Mouse (Mus musculus): ENCODE measurements around the gene Parvg.

GRCm38 (mm10) chr15:84324870-84325553 is 1.2 kb downstream of the Parvg start:
- TF ChIP-seq CTCF (IDR thresholded peaks at IDR 0.05; ENCODE audit: extremely low read depth, insufficient read length, insufficient replicate concordance, low read depth, low read length) (no peak), POLR2A (IDR thresholded peaks at IDR 0.05; ENCODE audit: low read depth, low read length) (no peak)
